Mouse (Mus musculus) large intestine, adult 2 months (tissue): Measurements from ENCODE around the gene Astn1. TPM values are rescaled to one million over a fixed set of nuclear protein-coding genes. Genes with fewer than 3 reads are reported as not detected.

Experiments used
- DNase-seq: peaks from one replicate; pipeline ENCODE4 v3.0.0-alpha.2; 2012; ENCODE audit warnings: low read depth, low spot score
- WGBS: fragments of 180-500 bp; shearing (Covaris S2); methylation state at CpG from one replicate; pipeline ENCODE4 v1.1.7; 2018; 5-methylcytosine and 5-hydroxymethylcytosine counted together
- polyA plus RNA-seq: library from polyadenylated mRNA; depleted of rRNA; stranded (reverse); fragments of >200 nt; gene quantifications from 2 replicates; pipeline ENCODE4 v1.2.3, GENCODE M21; 2012

Astn1 gene
- polyA plus RNA-seq, 1 experiment = 0.27 TPM

GRCm38 (mm10) chr1:158596726-158597448 is 234.8 kb downstream of the Astn1 start:
- DNase-seq = no peak
- WGBS = 33% methylated on average over 16 of the region's 16 CpGs

- DNase-seq = no peak
- 70% methylated on average over 7 of the region's 7 CpGs for WGBS
Measured at GRCm38 (mm10) chr1:158597996-158598395, 235.9 kb downstream of the Astn1 start.

GRCm38 (mm10) chr1:158599435-158599834 is 237.4 kb downstream of the Astn1 start:
- WGBS = 87% methylated on average over 2 of the region's 2 CpGs
- no peak for DNase-seq

- DNase-seq = no peak
- 45% methylated on average over 2 of the region's 2 CpGs for WGBS
Measured at GRCm38 (mm10) chr1:158603056-158603455, 241.0 kb downstream of the Astn1 start.

- no peak for DNase-seq
- 87% methylated on average over 1 of the region's 1 CpGs for WGBS
Measured at GRCm38 (mm10) chr1:158604149-158604548, 242.1 kb downstream of the Astn1 start.

- no peak for DNase-seq
- 85% methylated on average over 4 of the region's 4 CpGs for WGBS
Measured at GRCm38 (mm10) chr1:158605597-158605996, 243.5 kb downstream of the Astn1 start.

- DNase-seq = no peak
- WGBS = 82% methylated on average over 10 of the region's 10 CpGs
Measured at GRCm38 (mm10) chr1:158606324-158606723, 244.3 kb downstream of the Astn1 start.

- 71% methylated on average over 1 of the region's 1 CpGs for WGBS
Measured at GRCm38 (mm10) chr1:158607201-158607600, 245.1 kb downstream of the Astn1 start.

GRCm38 (mm10) chr1:158615202-158615601 is 253.1 kb downstream of the Astn1 start:
- no peak for DNase-seq
- 80% methylated on average over 1 of the region's 1 CpGs for WGBS

More at GRCm38 (mm10) chr1:158607201-158607600, 245.1 kb downstream of the Astn1 start:
- DNase-seq = no peak

- WGBS = 77% methylated on average over 4 of the region's 4 CpGs
- no peak for DNase-seq
Measured at GRCm38 (mm10) chr1:158617943-158618342, 255.9 kb downstream of the Astn1 start.

- DNase-seq = no peak
- 34% methylated on average over 4 of the region's 4 CpGs for WGBS
Measured at GRCm38 (mm10) chr1:158632935-158633334, 270.9 kb downstream of the Astn1 start.

- 35% methylated on average over 2 of the region's 2 CpGs for WGBS
- DNase-seq = no peak
Measured at GRCm38 (mm10) chr1:158633441-158633840, 271.4 kb downstream of the Astn1 start.

- WGBS = 86% methylated on average over 2 of the region's 2 CpGs
- DNase-seq = no peak
Measured at GRCm38 (mm10) chr1:158641306-158641705, 279.2 kb downstream of the Astn1 start.

- DNase-seq = no peak
Measured at GRCm38 (mm10) chr1:158642247-158642646, 280.2 kb downstream of the Astn1 start.

GRCm38 (mm10) chr1:158652799-158653198 is 290.7 kb downstream of the Astn1 start:
- 72% methylated on average over 2 of the region's 2 CpGs for WGBS
- DNase-seq = no peak

- 24% methylated on average over 4 of the region's 4 CpGs for WGBS
- DNase-seq = peak; percentile 10
Measured at GRCm38 (mm10) chr1:158653808-158654520, 291.9 kb downstream of the Astn1 start.

GRCm38 (mm10) chr1:158654571-158655205 is 292.6 kb downstream of the Astn1 start:
- 24% methylated on average over 3 of the region's 3 CpGs for WGBS
- DNase-seq = peak; percentile 6

GRCm38 (mm10) chr1:158656986-158657385 is 294.9 kb downstream of the Astn1 start:
- WGBS = 86% methylated on average over 6 of the region's 6 CpGs

GRCm38 (mm10) chr1:158666001-158666400 is 303.9 kb downstream of the Astn1 start:
- no peak for DNase-seq
- 67% methylated on average over 3 of the region's 3 CpGs for WGBS

More at GRCm38 (mm10) chr1:158656986-158657385, 294.9 kb downstream of the Astn1 start:
- DNase-seq = no peak

- WGBS = 39% methylated on average over 3 of the region's 3 CpGs
Measured at GRCm38 (mm10) chr1:158669971-158670592, 308.0 kb downstream of the Astn1 start.

More at GRCm38 (mm10) chr1:158669971-158670592, 308.0 kb downstream of the Astn1 start:
- peak; percentile 21 for DNase-seq
